Mouse (Mus musculus) neural tube, embryonic 11.5 days (tissue): ENCODE results near the gene Ces1f. TPM values are rescaled to one million over a fixed set of nuclear protein-coding genes. Genes with fewer than 3 reads are reported as not detected.
"Not testable (repeated sequence)": the region's sequence is repeated elsewhere in the genome, so short reads cannot be mapped to it uniquely, and the experiment has no call there.

ENCODE experiments used
- ATAC-seq: fragments of 200-750 bp; cut with Nextera tagmentation; 2 replicates; pipeline ENCODE4 v1.8.0; 2017; ENCODE audit warnings: moderate number of reproducible peaks, mild to moderate bottlenecking, moderate TSS enrichment, moderate library complexity; ENCODE audit not compliant: insufficient read depth, low FRiP score, low TSS enrichment
- DNase-seq: peaks from one replicate; pipeline ENCODE4 v3.0.0-alpha.2; 2015; ENCODE audit warnings: low spot score
- H3K27ac ChIP-seq: fragments of 300-500 bp; sonication (generic); 2 replicates; pipeline ENCODE4 v1.5.1; 2014; ENCODE audit warnings: low read depth, mild to moderate bottlenecking, low read length
- H3K27me3 ChIP-seq: fragments of 300-500 bp; sonication (generic); 2 replicates; pipeline ENCODE4 v1.6.1; 2014; ENCODE audit warnings: mild to moderate bottlenecking, low read length, mixed read lengths; ENCODE audit not compliant: control insufficient read depth, insufficient read depth
- H3K36me3 ChIP-seq: fragments of 300-500 bp; sonication (generic); 2 replicates; pipeline ENCODE4 v1.6.1; 2014; ENCODE audit warnings: mild to moderate bottlenecking, low read length, moderate library complexity, mixed read lengths; ENCODE audit not compliant: control insufficient read depth, insufficient read depth
- H3K4me1 ChIP-seq: fragments of 300-500 bp; sonication (generic); 2 replicates; pipeline ENCODE4 v1.6.1; 2014; ENCODE audit warnings: low read length, mixed read lengths; ENCODE audit not compliant: control insufficient read depth, insufficient read depth
- H3K4me2 ChIP-seq: fragments of 300-500 bp; sonication (generic); 2 replicates; pipeline ENCODE4 v1.6.1; 2014; ENCODE audit warnings: low read depth, mild to moderate bottlenecking, moderate library complexity
- H3K4me3 ChIP-seq: fragments of 300-500 bp; sonication (generic); 2 replicates; pipeline ENCODE4 v1.5.1; 2014; ENCODE audit warnings: low read depth, low read length
- H3K9ac ChIP-seq: fragments of 300-500 bp; sonication (generic); 2 replicates; pipeline ENCODE4 v1.6.1; 2014; ENCODE audit warnings: mild to moderate bottlenecking, low read length
- H3K9me3 ChIP-seq: fragments of 300-500 bp; sonication (generic); 2 replicates; pipeline ENCODE4 v1.6.1; 2016; ENCODE audit warnings: low read length; ENCODE audit not compliant: control insufficient read depth
- WGBS: fragments of 180-500 bp; shearing (Covaris S2); extraction: QIAGEN DNeasy Blood & Tissue Kit; methylation state at CpG from one replicate; pipeline ENCODE4 v1.1.7; 2014; 5-methylcytosine and 5-hydroxymethylcytosine counted together
- polyA plus RNA-seq: library from polyadenylated mRNA; unstranded; fragments of >200 nt; fragmentation: Nextera tagmentation; extraction: Ambion mirVana; gene quantifications from 2 replicates; pipeline ENCODE4 v1.2.1, GENCODE M21; 2014

Ces1f gene
- polyA plus RNA-seq, 1 experiment from 2014 or later, result not detected

GRCm38 (mm10) chr8:93228673-93229370 is 50.7 kb downstream of the Ces1f start:
- DNase-seq (no peak), ATAC-seq (no peak)
- no peak overlapping the region for H3K27ac ChIP-seq
- no peak overlapping the region for H3K9ac ChIP-seq
- H3K4me2 ChIP-seq, result no peak overlapping the region
- no peak overlapping the region for H3K4me3 ChIP-seq
- 79% methylated on average over 11 of the region's 11 CpGs for WGBS
- no peaks in the 10 kb centered on the region for H3K4me1 ChIP-seq
- no peaks in the 10 kb centered on the region for H3K27me3 ChIP-seq
- H3K9me3 ChIP-seq, result no peaks in the 10 kb centered on the region
- no peaks in the 10 kb centered on the region for H3K36me3 ChIP-seq

GRCm38 (mm10) chr8:93226471-93226870 is 53.1 kb downstream of the Ces1f start:
- H3K4me3 ChIP-seq, H3K27me3 ChIP-seq, H3K9ac ChIP-seq, H3K9me3 ChIP-seq, H3K36me3 ChIP-seq, H3K4me1 ChIP-seq, ATAC-seq, H3K4me2 ChIP-seq, H3K27ac ChIP-seq, DNase-seq: not testable (repeated sequence)
- WGBS, result 93% methylated on average over 1 of the region's 1 CpGs

GRCm38 (mm10) chr8:93221896-93222295 is 57.7 kb downstream of the Ces1f start:
- no peak for ATAC-seq
- H3K9ac ChIP-seq, result no peak overlapping the region
- DNase-seq, result no peak
- H3K4me3 ChIP-seq, result no peak overlapping the region
- H3K27ac ChIP-seq, result no peak overlapping the region
- no peak overlapping the region for H3K4me2 ChIP-seq
- H3K4me1 ChIP-seq, result no peaks in the 10 kb centered on the region
- no peaks in the 10 kb centered on the region for H3K36me3 ChIP-seq
- WGBS, result 86% methylated on average over 3 of the region's 3 CpGs
- no peaks in the 10 kb centered on the region for H3K27me3 ChIP-seq
- H3K9me3 ChIP-seq, result no peaks in the 10 kb centered on the region

- Histone ChIP-seq H3K4me2 (no peak overlapping the region), H3K9me3 (no peaks in the 10 kb centered on the region), H3K4me1 (no peaks in the 10 kb centered on the region), H3K36me3 (no peaks in the 10 kb centered on the region), H3K27ac (no peak overlapping the region), H3K9ac (no peak overlapping the region), H3K27me3 (no peaks in the 10 kb centered on the region), H3K4me3 (no peak overlapping the region)
- WGBS, result 70% methylated on average over 4 of the region's 4 CpGs
- ATAC-seq (no peak), DNase-seq (no peak)
Observed at GRCm38 (mm10) chr8:93217867-93218266, 61.7 kb downstream of the Ces1f start.

GRCm38 (mm10) chr8:93217375-93217774 is 62.2 kb downstream of the Ces1f start:
- Histone ChIP-seq H3K4me1 (no peaks in the 10 kb centered on the region), H3K4me2 (no peak overlapping the region), H3K27me3 (no peaks in the 10 kb centered on the region), H3K36me3 (no peaks in the 10 kb centered on the region), H3K9ac (no peak overlapping the region), H3K4me3 (no peak overlapping the region), H3K27ac (no peak overlapping the region), H3K9me3 (no peaks in the 10 kb centered on the region)
- 79% methylated on average over 1 of the region's 1 CpGs for WGBS
- no peak for ATAC-seq
- no peak for DNase-seq

- H3K36me3 ChIP-seq, result no peaks in the 10 kb centered on the region
- no peaks in the 10 kb centered on the region for H3K9me3 ChIP-seq
- H3K27ac ChIP-seq, result no peak overlapping the region
- H3K4me3 ChIP-seq, result no peak overlapping the region
- no peaks in the 10 kb centered on the region for H3K4me1 ChIP-seq
- ATAC-seq (no peak), DNase-seq (no peak)
- H3K27me3 ChIP-seq, result no peaks in the 10 kb centered on the region
- H3K4me2 ChIP-seq, result no peak overlapping the region
- H3K9ac ChIP-seq, result no peak overlapping the region
Observed at GRCm38 (mm10) chr8:93211091-93211490, 68.5 kb downstream of the Ces1f start.

Other genes with a start within 250 kb of the Ces1f start
- gene Ces1a, start 231.6 kb downstream of the Ces1f start, polyA plus RNA-seq, result not detected in 2 replicates
- gene Ces1b, start 199.7 kb downstream of the Ces1f start, polyA plus RNA-seq, result not detected in 2 replicates
- not detected in 2 replicates for gene Ces1c, start 148.5 kb downstream of the Ces1f start, polyA plus RNA-seq
- gene Ces1d, start 81.9 kb downstream of the Ces1f start, polyA plus RNA-seq, result 0.31 TPM in 1 of 2 replicates, not detected in the other
- gene Ces1e, start 50.1 kb downstream of the Ces1f start, polyA plus RNA-seq, result not detected in 2 replicates
- gene Ces1g, start 57.6 kb upstream of the Ces1f start, polyA plus RNA-seq, result not detected in 2 replicates
- not detected in 2 replicates for gene Ces1h, start 100.0 kb upstream of the Ces1f start, polyA plus RNA-seq